Comparison of ENCODE assay signal across 25 mouse cellular contexts in genomic region chr16:36474849-36475248, GRCm38 (mm10). TPM values are rescaled to one million over a fixed set of nuclear protein-coding genes. Genes with fewer than 3 reads are reported as not detected.
DNase-seq lines count a peak whose midpoint lies in the region; ATAC-seq and TF ChIP-seq lines count a peak whose summit lies in the region.
"Had no signal": no experiment of that assay in that cellular context is flagged by ENCODE, and none has a peak within 500 bp of the region (broad histone marks: within the 10 kb centered on the region; RNA-seq: fewer than 3 reads in every experiment).

No protein-coding gene starts in this region.

- 83% methylated on average over 2 of the region's 2 CpGs for WGBS in midbrain, embryonic 11.5 days
- 79% methylated on average over 2 of the region's 2 CpGs for whole genome bisulfite sequencing in midbrain, embryonic 15.5 days
- WGBS in hindbrain, embryonic 12.5 days = 79% methylated on average over 2 of the region's 2 CpGs

- no peaks in the 10 kb centered on the region for H3K9me3 ChIP-seq in midbrain, embryonic 11.5 days (ENCODE audit: control insufficient read depth, low read length)
- H3K9me3 ChIP-seq in midbrain, embryonic 15.5 days = no peaks in the 10 kb centered on the region
- peaks cover 6% of the 10 kb centered on the region for H3K9me3 ChIP-seq in CH12.LX (replicated peaks; ENCODE audit: low read length)
- H3K9me3 ChIP-seq in hindbrain, embryonic 12.5 days (replicated peaks) = no peaks in the 10 kb centered on the region

- H3K27me3 ChIP-seq in midbrain, embryonic 11.5 days (ENCODE audit: control insufficient read depth, insufficient read depth, low read length) = no peaks in the 10 kb centered on the region
- no peaks in the 10 kb centered on the region for H3K27me3 ChIP-seq in midbrain, embryonic 15.5 days (replicated peaks)
- no peaks in the 10 kb centered on the region for H3K27me3 ChIP-seq in CH12.LX (replicated peaks)
- no peaks in the 10 kb centered on the region; the same call in 1 of the 2 replicates for H3K27me3 ChIP-seq in hindbrain, embryonic 12.5 days
- H3K27me3 ChIP-seq: Patski had no signal

- H3K4me2 ChIP-seq in midbrain, embryonic 11.5 days = no peak overlapping the region
- H3K4me2 ChIP-seq in midbrain, embryonic 15.5 days = no peak overlapping the region
- no peak overlapping the region for H3K4me2 ChIP-seq in CH12.LX (ENCODE audit: insufficient read depth, low read depth, poor library complexity, severe bottlenecking)
- no peak overlapping the region for H3K4me2 ChIP-seq in hindbrain, embryonic 12.5 days (replicated peaks)

- no peak for TF ChIP-seq RAD21 in CH12.LX (IDR thresholded peaks at IDR 0.05; ENCODE audit: low read depth, low read length)

- H3K79me2 ChIP-seq in CH12.LX (replicated peaks; ENCODE audit: control insufficient read depth, extremely low read depth, insufficient read depth, poor library complexity, severe bottlenecking) = no peaks in the 10 kb centered on the region

- no peaks in the 10 kb centered on the region for H3K36me3 ChIP-seq in midbrain, embryonic 11.5 days (ENCODE audit: control insufficient read depth, insufficient read depth, low read length)
- H3K36me3 ChIP-seq in midbrain, embryonic 15.5 days (replicated peaks) = no peaks in the 10 kb centered on the region
- no peaks in the 10 kb centered on the region for H3K36me3 ChIP-seq in CH12.LX (replicated peaks in 1 of 2; ENCODE audit: control insufficient read depth in 1 of 2, insufficient read depth in 1 of 2, low read length in 1 of 2)
- no peaks in the 10 kb centered on the region for H3K36me3 ChIP-seq in hindbrain, embryonic 12.5 days
- H3K36me3 ChIP-seq: G1E had no signal

- dilution Hi-C loops in CH12.LX (cut with MboI; ENCODE audit: extremely low pct_ligation_motif_present, extremely low pct_unique_long_range_greater_than_20kb, low sequenced_read_pairs) = no loop called here

- no peak overlapping the region for H3K9ac ChIP-seq in midbrain, embryonic 11.5 days (ENCODE audit: low read length)
- no peak overlapping the region for H3K9ac ChIP-seq in midbrain, embryonic 15.5 days
- H3K9ac ChIP-seq in CH12.LX (ENCODE audit: insufficient read depth, low read depth) = no peak overlapping the region
- H3K9ac ChIP-seq in hindbrain, embryonic 12.5 days = no peak overlapping the region

- no peak for TF ChIP-seq POLR2A in CH12.LX (IDR thresholded peaks at IDR 0.05; ENCODE audit: low read depth, low read length)

- peak; percentile 59 for DNase-seq in midbrain, embryonic 11.5 days (ENCODE audit: low spot score, missing footprints)
- no peak for DNase-seq in CH12.LX (ENCODE audit: extremely low read depth)
- DNase-seq in induced T-regulatory cell, adult 2 months (ENCODE audit: low read depth) = peak; percentile 9
- DNase-seq in kidney, adult 18-20 months = no peak
- DNase-seq: adrenal gland, adult 2 months; adrenal gland, adult 8-10 months; adrenal gland, postnatal 10 days; adrenal gland, postnatal 14 days; adrenal gland, postnatal 25 days; adrenal gland, postnatal 36 days; B cell, adult 2 months; cerebellum, adult 11 months; cerebellum, adult 11-12 months; cerebellum, adult 18-20 months; cerebellum, adult 2 months had no signal

- no peak for TF ChIP-seq EP300 in CH12.LX (IDR thresholded peaks at IDR 0.05; ENCODE audit: low read length)

- H3K27ac ChIP-seq in midbrain, embryonic 11.5 days (ENCODE audit: low read depth, low read length) = no peak overlapping the region
- H3K27ac ChIP-seq in midbrain, embryonic 15.5 days = no peak overlapping the region
- H3K27ac ChIP-seq in CH12.LX (ENCODE audit: insufficient read depth, low read depth) = no peak overlapping the region
- H3K27ac ChIP-seq in hindbrain, embryonic 12.5 days = no peak overlapping the region

- no peak for ATAC-seq in midbrain, embryonic 11.5 days (ENCODE audit: low FRiP score)
- no peak for ATAC-seq in midbrain, embryonic 15.5 days (replicated peaks)
- ATAC-seq in hindbrain, embryonic 12.5 days (ENCODE audit: low FRiP score) = no peak
- ATAC-seq: activated CD4-positive, CD25-positive, alpha-beta regulatory T cell, adult 4 months; CD4-positive, CD25-positive, alpha-beta regulatory T cell, adult 4 months; Patski had no signal

- no peak for TF ChIP-seq CTCF in CH12.LX (conservative IDR thresholded peaks at IDR 0.05 in 1 of 2, IDR thresholded peaks at IDR 0.05 in 1 of 2; ENCODE audit: low read depth in 2 of 2, low read length in 2 of 2)

- H3K4me3 ChIP-seq in midbrain, embryonic 11.5 days (ENCODE audit: low read depth, low read length) = no peak overlapping the region
- no peak overlapping the region for H3K4me3 ChIP-seq in midbrain, embryonic 15.5 days
- H3K4me3 ChIP-seq in CH12.LX (replicated peaks in 1 of 3; ENCODE audit: low read depth in 2 of 3, low read length in 2 of 3, poor library complexity in 1 of 3) = no peak overlapping the region
- no peak overlapping the region for H3K4me3 ChIP-seq in hindbrain, embryonic 12.5 days

- in situ Hi-C loops in CH12.LX (cut with MboI; ENCODE audit: low pct_ligation_motif_present, low pct_unique_long_range_greater_than_20kb, low sequenced_read_pairs) = loop anchor here (5.0 kb wide), 1 partner anchor 242 kb away; no protein-coding TSS in a partner anchor

- H3K4me1 ChIP-seq in midbrain, embryonic 11.5 days (ENCODE audit: control insufficient read depth, insufficient read depth, low read length) = no peaks in the 10 kb centered on the region
- H3K4me1 ChIP-seq in midbrain, embryonic 15.5 days = 0 out of 2 replicates have a peak, but pooled peaks cover 5% of the 10 kb centered on the region
- H3K4me1 ChIP-seq in CH12.LX (ENCODE audit: control insufficient read depth in 1 of 2, insufficient read depth in 2 of 2) = peaks cover 0 to 5% of the 10 kb centered on the region in 2 experiments; a peak in 2 of 4 replicates
- no peaks in the 10 kb centered on the region for H3K4me1 ChIP-seq in hindbrain, embryonic 12.5 days

TF ChIP-seq in CH12.LX, 34 proteins besides CTCF, POLR2A, EP300 and RAD21:
- no peak for TF ChIP-seq MAX (IDR thresholded peaks at IDR 0.05; ENCODE audit: low read length)
- peak; percentile 50 for TF ChIP-seq JUN (IDR thresholded peaks at IDR 0.05; ENCODE audit: insufficient read depth, low read depth, low read length)
- TF ChIP-seq SMC3 (IDR thresholded peaks at IDR 0.05; ENCODE audit: low read depth, low read length) = no peak
- TF ChIP-seq JUND (conservative IDR thresholded peaks at IDR 0.05; ENCODE audit: low read depth, low read length) = 0 out of 2 replicates have a peak, but pooled peaks have one; percentile 26
- no peak for TF ChIP-seq HCFC1 (IDR thresholded peaks at IDR 0.05; ENCODE audit: low read depth, low read length)
TF ChIP-seq in CH12.LX: peak in this region for 2.

RNA-seq across cellular contexts. Expression of gene Stfa3, which starts 19.7 kb away (rescaled TPM):
- polyA plus RNA-seq in midbrain, embryonic 11.5 days (2014; fragmentation: Nextera tagmentation; extraction: Ambion mirVana) = not detected in 2 replicates
- polyA plus RNA-seq in midbrain, embryonic 15.5 days (2015; fragmentation: Nextera tagmentation; extraction: Ambion mirVana) = not detected in 2 replicates
- total RNA-seq in CH12.LX (2012; rRNA removed) = not detected in 2 replicates
- not detected in 2 replicates for total RNA-seq in CH12.LX (2014; rRNA removed)
- polyA plus RNA-seq in CH12.LX (2012; ENCODE audit: insufficient read length, low read depth) = not detected in 2 replicates
- 0.62 TPM in 1 of 2 replicates, not detected in the other for polyA plus RNA-seq in hindbrain, embryonic 12.5 days (2016; fragmentation: Nextera tagmentation; extraction: Ambion mirVana)
- total RNA-seq: adrenal gland, adult 18-20 months; adrenal gland, adult 2 months; adrenal gland, adult 8-10 months; adrenal gland, postnatal 14 days; adrenal gland, postnatal 25 days; adrenal gland, postnatal 36 days; ES-E14; G1E; MEL had no signal
- polyA plus RNA-seq: activated CD4-positive, CD25-positive, alpha-beta regulatory T cell, adult 4 months; adrenal gland, adult 2 months; C2C12; CD4-positive, CD25-positive, alpha-beta regulatory T cell, adult 4 months; cerebellum, adult 2 months; G1E; Patski had no signal

Comparison
In these comparisons a context has a peak if more than half of its experiments do, and no peak if none do; other contexts are left out.
1. DNase-seq: peak in midbrain, embryonic 11.5 days (single experiment) and induced T-regulatory cell, adult 2 months (single experiment); none in CH12.LX (single experiment) and kidney, adult 18-20 months (single experiment).